Mouse (Mus musculus) granulocyte monocyte progenitor cell, adult 5-6 weeks (primary cell): ENCODE measurements around the gene Snx15. TPM values are rescaled to one million over a fixed set of nuclear protein-coding genes. Genes with fewer than 3 reads are reported as not detected.
"Not testable (repeated sequence)": the region's sequence is repeated elsewhere in the genome, so short reads cannot be mapped to it uniquely, and the experiment has no call there.

Experiments used
- ATAC-seq: replicated peaks from 2 replicates; pipeline ENCODE4 v1.8.0; 2016; ENCODE audit warnings: mild to moderate bottlenecking, moderate TSS enrichment, inconsistent platforms; ENCODE audit not compliant: poor library complexity, severe bottlenecking
- total RNA-seq, 2 experiments: library from RNA; stranded (forward) in 1 of 2; stranded (reverse) in 1 of 2; fragments of 200-712, 200-1000 nt in 1 of 2; fragments of >200 nt in 1 of 2; fragmentation: Nextera tagmentation in 1 of 2; gene quantifications; 2 replicates each; pipeline ENCODE4 v1.2.3; 2014 to 2017

The Snx15 gene
- total RNA-seq (2014; fragmentation: Nextera tagmentation) (31.2 and 31.3 TPM in 2 replicates), total RNA-seq (2017) (9.7 and 11.2 TPM in 2 replicates)

- peak; percentile 92 for ATAC-seq
These were observed at the start of gene Snx15 for GRCm38 (mm10) chr19:6127760-6128341. Gene Snx15, minus strand, starts transcription at chr19:6128304.

DNA sequence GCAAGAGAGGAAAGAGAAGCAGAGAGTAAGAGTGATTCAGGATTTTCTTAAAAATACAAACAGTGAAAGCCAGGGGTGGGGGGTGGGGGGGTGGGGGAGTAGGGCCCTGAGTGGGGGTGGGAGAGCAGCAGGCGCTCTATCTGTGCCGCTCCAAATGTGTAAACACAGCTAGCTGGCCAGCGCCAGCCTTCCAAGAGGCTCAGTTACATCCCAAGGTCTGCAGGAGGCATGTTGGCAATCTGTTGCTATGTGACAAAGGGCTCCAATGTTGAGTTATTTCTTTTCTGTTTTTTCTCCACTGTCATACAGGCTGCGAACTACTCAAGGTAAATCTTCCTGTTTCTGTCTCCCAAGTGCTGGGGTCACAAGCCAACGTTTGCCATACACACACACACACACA, 46.7 kb upstream of the Snx15 start:
- no peak for ATAC-seq

DNA sequence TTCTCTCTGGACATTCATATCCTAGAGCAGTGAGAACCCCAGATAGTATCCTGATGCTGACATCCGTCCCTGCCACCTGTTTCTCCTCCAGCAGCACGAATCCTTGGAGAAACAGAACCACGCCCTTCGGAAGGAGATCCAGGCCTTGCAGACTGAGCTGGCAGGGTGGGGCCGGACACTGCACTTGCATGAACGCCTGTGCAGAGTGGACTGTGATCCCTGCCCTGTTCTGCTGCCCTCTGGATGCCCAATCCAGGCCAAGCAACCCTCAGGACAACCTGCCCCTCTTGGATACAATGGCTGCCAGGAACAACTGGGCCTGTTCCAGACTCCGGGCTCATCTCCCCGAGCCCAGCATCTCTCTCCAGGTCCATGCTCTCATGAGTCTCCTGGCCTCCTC, 43.1 kb upstream of the Snx15 start:
- no peak for ATAC-seq

DNA sequence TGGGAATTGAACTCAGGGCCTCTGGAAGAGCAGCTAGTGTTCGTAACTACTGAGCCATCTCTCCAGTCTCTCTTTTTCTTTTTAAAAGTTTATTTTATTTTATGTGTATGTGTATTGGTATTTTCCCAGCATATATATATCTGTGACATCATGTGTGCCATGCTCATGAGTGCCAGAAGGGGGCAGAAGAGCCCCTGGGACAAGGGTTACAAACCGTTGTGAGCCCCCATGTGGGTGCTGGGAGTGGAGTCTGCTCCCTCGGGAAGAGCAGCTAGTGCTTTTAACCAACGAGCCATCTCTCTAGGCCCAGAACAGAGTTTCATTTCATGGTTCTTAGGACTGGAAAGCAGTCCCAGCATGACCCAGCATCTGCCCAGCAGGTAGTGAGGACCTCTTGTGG, 38.6 kb upstream of the Snx15 start:
- ATAC-seq, result no peak

- peak; percentile 50 for ATAC-seq
These were observed 35.9 kb upstream of the Snx15 start for GRCm38 (mm10) chr19:6163872-6164547.

GRCm38 (mm10) chr19:6157220-6157619, 29.1 kb upstream of the Snx15 start:
- ATAC-seq, result peak; percentile 94

- no peak for ATAC-seq
These were observed 28.3 kb upstream of the Snx15 start for GRCm38 (mm10) chr19:6156372-6156771.

DNA sequence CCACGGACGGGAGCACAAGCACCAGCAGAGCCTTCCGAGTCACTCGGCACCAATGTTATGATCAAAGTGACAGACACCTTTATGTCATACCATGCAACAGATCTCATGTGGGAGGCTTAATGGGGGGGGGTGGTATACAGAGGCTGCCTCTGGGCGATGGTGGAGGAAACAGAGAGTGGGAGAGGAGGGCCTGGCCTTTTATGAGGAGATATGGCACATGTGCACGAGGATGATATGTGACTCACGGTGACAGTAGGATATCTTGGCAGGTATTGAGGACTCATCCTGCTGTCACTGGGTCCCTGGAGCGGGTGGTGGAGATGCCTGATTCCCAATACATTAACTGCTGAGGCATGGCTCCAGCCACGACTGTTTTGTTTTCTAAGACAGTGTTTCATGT, 27.1 kb upstream of the Snx15 start:
- ATAC-seq, result no peak

DNA sequence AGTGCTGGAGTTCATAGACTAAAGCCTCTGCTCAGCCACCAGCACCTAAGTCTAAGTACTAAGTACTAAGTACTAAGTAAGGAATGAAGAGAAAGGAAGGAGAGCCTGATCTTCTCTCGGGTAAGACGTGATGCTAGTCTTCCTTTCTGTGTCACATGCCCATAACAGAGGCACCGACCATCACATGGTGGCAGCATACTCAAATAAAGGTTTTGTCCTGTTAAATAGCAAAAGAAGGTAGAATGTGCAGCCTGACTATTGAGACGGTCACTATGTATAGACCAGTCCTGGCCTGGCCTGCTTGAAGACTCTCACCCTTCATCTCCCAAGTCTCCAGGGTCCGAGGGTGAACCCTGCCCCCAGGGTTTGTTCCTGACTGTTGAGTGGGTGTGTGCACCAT, 16.7 kb upstream of the Snx15 start:
- ATAC-seq, result no peak

GRCm38 (mm10) chr19:6141394-6141749, 13.3 kb upstream of the Snx15 start, which contains the start of gene Arl2:
Gene Arl2, minus strand, starts transcription at chr19:6141548.
- ATAC-seq, result peak; percentile 71

DNA sequence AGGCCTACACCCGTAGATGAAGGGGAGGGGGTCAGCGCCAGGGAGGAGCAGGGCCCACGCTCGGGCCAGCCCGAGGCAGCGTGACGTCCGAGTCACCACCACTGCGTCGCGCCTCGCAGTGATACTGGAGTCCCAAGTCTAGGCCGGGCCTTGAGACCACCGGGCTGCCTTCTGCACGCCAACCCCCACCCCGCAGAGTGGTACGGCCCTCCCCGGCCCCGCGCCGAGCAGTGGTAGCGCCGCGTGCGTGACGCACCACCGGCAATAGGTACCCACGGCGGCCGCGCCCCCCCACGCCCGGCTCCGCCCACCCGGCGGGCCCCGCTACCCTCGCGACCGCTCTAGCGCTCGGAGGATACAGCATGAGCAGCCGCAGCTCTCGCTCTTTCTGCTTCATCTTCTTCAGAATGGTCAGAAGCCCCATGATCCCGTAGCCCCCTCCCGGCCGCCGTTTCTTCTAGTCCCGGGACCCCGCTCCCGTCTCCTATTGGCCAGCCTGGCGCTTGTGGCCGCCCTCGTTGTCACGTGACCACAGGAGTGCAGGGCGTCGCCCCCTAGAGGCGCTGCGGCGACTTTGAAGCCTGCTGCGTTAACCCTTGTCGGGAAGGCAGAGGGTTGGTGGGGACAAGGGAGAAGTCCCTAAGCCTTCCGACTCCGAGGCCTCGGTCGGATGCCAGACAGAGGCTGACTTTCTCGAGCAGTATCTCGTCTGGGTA, 12.7 kb upstream of the Snx15 start, which contains the start of gene Batf2:
TSS of gene Batf2 (plus strand) at position 306 of the 716 bp plus-strand sequence.
- peak; percentile 79 for ATAC-seq

GRCm38 (mm10) chr19:6140374-6140677, 12.2 kb upstream of the Snx15 start:
- ATAC-seq, result peak; percentile 33; the same call in 1 of the 2 replicates

DNA sequence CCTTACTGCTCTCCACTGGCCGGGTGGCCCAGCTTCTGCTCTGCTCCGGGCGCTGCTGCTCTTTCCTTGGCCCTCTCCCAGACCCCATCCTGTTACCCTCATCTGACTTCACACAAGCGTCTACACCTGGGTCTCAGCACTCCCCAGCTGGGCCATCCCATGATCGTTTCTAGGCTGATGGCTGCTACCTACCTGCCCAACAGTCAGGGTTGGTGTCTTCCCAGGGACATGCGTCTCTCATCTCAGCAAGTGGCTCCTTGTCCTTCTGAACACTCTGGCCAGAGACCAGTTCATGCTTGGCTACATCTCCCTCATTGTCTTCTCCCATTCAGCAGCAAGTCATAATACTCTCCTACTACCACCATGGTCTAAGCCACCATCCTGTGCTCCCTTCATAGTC, 11.6 kb upstream of the Snx15 start:
- ATAC-seq, result no peak

GRCm38 (mm10) chr19:6136397-6136796, 8.3 kb upstream of the Snx15 start:
- ATAC-seq, result no peak

DNA sequence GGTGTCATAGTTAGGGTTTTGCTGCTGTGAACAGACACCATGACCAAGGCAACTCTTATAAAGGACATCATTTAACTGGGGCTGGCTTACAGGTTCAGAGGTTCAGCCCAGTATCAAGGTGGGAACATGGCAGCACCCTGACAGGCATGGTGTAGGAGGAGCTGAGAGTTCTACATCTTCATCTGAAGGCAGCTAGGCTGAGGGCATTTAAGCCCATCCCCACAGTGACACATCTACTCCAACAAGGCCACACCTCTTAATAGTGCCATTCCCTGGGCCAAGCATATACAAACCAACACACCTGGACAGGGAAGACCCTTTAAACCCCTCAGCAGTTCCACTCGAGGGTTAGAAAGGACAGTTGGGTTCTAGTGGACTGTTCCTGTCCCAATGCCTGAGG, 5.1 kb upstream of the Snx15 start:
- not testable (repeated sequence) for ATAC-seq

- no peak for ATAC-seq
These were observed 4.2 kb upstream of the Snx15 start for GRCm38 (mm10) chr19:6132171-6132827.

DNA sequence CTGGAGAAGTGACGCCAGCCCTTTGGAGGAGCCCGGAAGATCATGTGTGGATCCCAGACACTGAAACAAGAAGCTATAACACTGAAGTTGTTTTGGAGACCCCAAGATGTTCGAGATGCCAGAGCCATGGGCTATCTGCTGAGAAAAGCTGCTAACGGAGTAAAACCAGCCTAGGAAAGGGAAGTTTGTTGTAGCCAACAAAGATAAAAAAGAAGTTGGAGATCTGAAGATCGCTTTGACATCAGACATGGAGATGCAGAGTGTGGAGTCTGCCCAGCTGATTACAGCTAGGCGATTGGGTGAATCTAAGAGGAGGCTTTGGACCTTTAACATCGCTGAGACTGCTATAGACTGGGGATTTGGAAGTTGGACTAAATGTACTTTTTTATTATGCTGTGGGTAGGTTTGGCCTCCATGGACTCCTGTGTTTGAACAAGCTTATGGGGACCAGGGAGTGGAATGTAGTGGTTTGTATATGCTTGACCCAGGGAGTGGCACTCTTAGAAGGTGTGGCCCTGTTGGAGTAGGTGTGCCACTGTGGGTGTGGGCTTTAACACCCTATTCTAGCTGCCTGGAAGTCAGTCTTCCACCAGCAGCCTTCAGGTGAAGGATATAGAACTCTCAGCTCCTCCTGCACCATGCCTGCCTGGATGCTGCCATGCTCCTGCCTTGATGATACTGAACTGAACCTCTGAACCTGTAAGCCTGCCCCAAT, 2.5 kb upstream of the Snx15 start:
- not testable (repeated sequence) for ATAC-seq

- ATAC-seq, result no peak
These were observed 1.1 kb downstream of the Snx15 start for GRCm38 (mm10) chr19:6126789-6127580.

GRCm38 (mm10) chr19:6126289-6126688, 1.8 kb downstream of the Snx15 start:
- ATAC-seq, result no peak

GRCm38 (mm10) chr19:6124898-6125297, 3.2 kb downstream of the Snx15 start:
- ATAC-seq, result no peak
